In genomic region chr6:41701245-41701644, GRCm38 (mm10) we compare ENCODE assay signal across 1 mouse cellular context.
A peak's percentile ranks its signal among the peaks of the same experiment; 100 is the strongest.
TF ChIP-seq lines count a peak whose summit lies in the region.

No protein-coding gene starts in this region.

TF ChIP-seq in MEL, 35 proteins besides CTCF, POLR2A, EP300 and RAD21 (continued from another document):
- TF ChIP-seq TAL1 (IDR thresholded peaks at IDR 0.05; ENCODE audit: low read length) (peak; percentile 13; the same call in 1 of the 2 replicates), ZNF384 (IDR thresholded peaks at IDR 0.05; ENCODE audit: low read depth, low read length) (no peak)
